Mouse (Mus musculus) forebrain, embryonic 11.5 days (tissue): ENCODE measurements at regions not wholly inside any gene's neighbourhood (a gene's known extent, or its start where the extent isn't known, plus 50 kb on each side); places are given as distances from the start of the nearest gene placed in this dataset.
A peak's percentile ranks its signal among the peaks of the same experiment; 100 is the strongest.

Source experiments
- ATAC-seq: fragments of 200-750 bp; cut with Nextera tagmentation; replicated peaks from 2 replicates; pipeline ENCODE4 v1.8.0; 2017; ENCODE audit warnings: moderate TSS enrichment; ENCODE audit not compliant: low FRiP score
- DNase-seq: peaks from one replicate; pipeline ENCODE4 v3.0.0-alpha.2; 2017; ENCODE audit warnings: low spot score
- H3K27ac ChIP-seq: fragments of 300-500 bp; sonication (generic); 2 replicates; pipeline ENCODE4 v1.5.1; 2014; ENCODE audit warnings: low read depth, low read length
- H3K27me3 ChIP-seq: fragments of 300-500 bp; sonication (generic); 2 replicates; pipeline ENCODE4 v1.6.1; 2014; ENCODE audit warnings: mild to moderate bottlenecking, low read length, mixed read lengths; ENCODE audit not compliant: control insufficient read depth, insufficient read depth
- H3K36me3 ChIP-seq: fragments of 300-500 bp; sonication (generic); 2 replicates; pipeline ENCODE4 v1.6.1; 2014; ENCODE audit warnings: mild to moderate bottlenecking, low read length, moderate library complexity, mixed read lengths; ENCODE audit not compliant: control insufficient read depth, insufficient read depth
- H3K4me1 ChIP-seq: fragments of 300-500 bp; sonication (generic); replicated peaks from 2 replicates; pipeline ENCODE4 v1.6.1; 2014; ENCODE audit warnings: low read length, mixed read lengths; ENCODE audit not compliant: control insufficient read depth, insufficient read depth
- H3K4me2 ChIP-seq: fragments of 300-500 bp; sonication (generic); 2 replicates; pipeline ENCODE4 v1.6.1; 2014; ENCODE audit warnings: low read depth, mild to moderate bottlenecking, low read length, moderate library complexity, mixed read lengths; ENCODE audit not compliant: severe bottlenecking
- H3K4me3 ChIP-seq: fragments of 300-500 bp; sonication (generic); 2 replicates; pipeline ENCODE4 v1.5.1; 2014; ENCODE audit warnings: low read depth, low read length
- H3K9ac ChIP-seq: fragments of 300-500 bp; sonication (generic); 2 replicates; pipeline ENCODE4 v1.6.1; 2014; ENCODE audit warnings: low read length
- H3K9me3 ChIP-seq: fragments of 300-500 bp; sonication (generic); 2 replicates; pipeline ENCODE4 v1.6.1; 2016; ENCODE audit warnings: low read length, mixed read lengths; ENCODE audit not compliant: control insufficient read depth
- WGBS: fragments of 180-500 bp; shearing (Covaris S2); extraction: QIAGEN DNeasy Blood & Tissue Kit; methylation state at CpG from one replicate; pipeline ENCODE4 v1.1.7; 2014; 5-methylcytosine and 5-hydroxymethylcytosine counted together

GRCm38 (mm10) chr16:86524135-86524534 is 622.5 kb upstream of the Adamts5 start:
- no peaks in the 10 kb centered on the region for H3K27me3 ChIP-seq
- H3K27ac ChIP-seq = no peak overlapping the region
- no peak; the same call in 1 of the 2 replicates for ATAC-seq
- H3K4me3 ChIP-seq = no peak overlapping the region
- no peak overlapping the region for H3K4me2 ChIP-seq
- H3K9me3 ChIP-seq = no peaks in the 10 kb centered on the region
- no peaks in the 10 kb centered on the region for H3K4me1 ChIP-seq
- H3K36me3 ChIP-seq = no peaks in the 10 kb centered on the region
- WGBS = 81% methylated on average over 3 of the region's 3 CpGs
- DNase-seq = no peak
- H3K9ac ChIP-seq = no peak overlapping the region

GRCm38 (mm10) chr16:86516935-86517334 is 615.3 kb upstream of the Adamts5 start:
- 63% methylated on average over 1 of the region's 1 CpGs for WGBS
- no peaks in the 10 kb centered on the region for H3K36me3 ChIP-seq
- H3K4me3 ChIP-seq = no peak overlapping the region
- H3K27me3 ChIP-seq = no peaks in the 10 kb centered on the region
- DNase-seq (no peak), ATAC-seq (no peak)
- H3K9me3 ChIP-seq = no peaks in the 10 kb centered on the region
- H3K27ac ChIP-seq = no peak overlapping the region
- H3K9ac ChIP-seq = no peak overlapping the region
- no peak overlapping the region for H3K4me2 ChIP-seq
- H3K4me1 ChIP-seq = no peaks in the 10 kb centered on the region

- H3K4me2 ChIP-seq = no peak overlapping the region
- H3K9me3 ChIP-seq = no peaks in the 10 kb centered on the region
- no peak overlapping the region for H3K27ac ChIP-seq
- no peaks in the 10 kb centered on the region for H3K36me3 ChIP-seq
- ATAC-seq (peak; percentile 84), DNase-seq (no peak)
- WGBS = 47% methylated on average over 3 of the region's 3 CpGs
- no peak overlapping the region for H3K9ac ChIP-seq
- H3K4me3 ChIP-seq = no peak overlapping the region
- H3K27me3 ChIP-seq = no peaks in the 10 kb centered on the region
- no peaks in the 10 kb centered on the region for H3K4me1 ChIP-seq
Measured at GRCm38 (mm10) chr16:86516144-86516543, 614.5 kb upstream of the Adamts5 start.

GRCm38 (mm10) chr16:86501074-86501952 is 599.7 kb upstream of the Adamts5 start:
- Histone ChIP-seq H3K4me1 (no peaks in the 10 kb centered on the region), H3K36me3 (no peaks in the 10 kb centered on the region), H3K4me3 (no peak overlapping the region), H3K27ac (no peak overlapping the region), H3K27me3 (no peaks in the 10 kb centered on the region), H3K9me3 (no peaks in the 10 kb centered on the region), H3K4me2 (no peak overlapping the region), H3K9ac (no peak overlapping the region)
- DNase-seq (no peak), ATAC-seq (no peak)
- 79% methylated on average over 3 of the region's 3 CpGs for WGBS

GRCm38 (mm10) chr16:86475145-86475544 is 573.5 kb upstream of the Adamts5 start:
- Histone ChIP-seq H3K36me3 (no peaks in the 10 kb centered on the region), H3K9ac (no peak overlapping the region), H3K27ac (no peak overlapping the region), H3K27me3 (no peaks in the 10 kb centered on the region), H3K4me3 (no peak overlapping the region), H3K9me3 (no peaks in the 10 kb centered on the region), H3K4me2 (no peak overlapping the region), H3K4me1 (no peaks in the 10 kb centered on the region)
- DNase-seq (no peak), ATAC-seq (no peak)
- WGBS = 64% methylated on average over 1 of the region's 1 CpGs

GRCm38 (mm10) chr16:86473059-86473740 is 571.6 kb upstream of the Adamts5 start:
- H3K4me2 ChIP-seq = no peak overlapping the region
- no peak overlapping the region for H3K9ac ChIP-seq
- no peaks in the 10 kb centered on the region for H3K4me1 ChIP-seq
- no peak overlapping the region for H3K27ac ChIP-seq
- WGBS = 54% methylated on average over 4 of the region's 4 CpGs
- H3K27me3 ChIP-seq = no peaks in the 10 kb centered on the region
- no peak overlapping the region for H3K4me3 ChIP-seq
- no peaks in the 10 kb centered on the region for H3K36me3 ChIP-seq
- ATAC-seq (peak; percentile 65; the same call in 1 of the 2 replicates), DNase-seq (no peak)
- H3K9me3 ChIP-seq = no peaks in the 10 kb centered on the region

- Histone ChIP-seq H3K9ac (no peak overlapping the region), H3K27ac (no peak overlapping the region), H3K4me1 (0 out of 2 replicates have a peak, but pooled peaks cover 2% of the 10 kb centered on the region), H3K4me2 (no peak overlapping the region), H3K9me3 (no peaks in the 10 kb centered on the region), H3K36me3 (no peaks in the 10 kb centered on the region), H3K27me3 (no peaks in the 10 kb centered on the region), H3K4me3 (no peak overlapping the region)
- ATAC-seq (no peak), DNase-seq (no peak)
- WGBS = 84% methylated on average over 9 of the region's 9 CpGs
Measured at GRCm38 (mm10) chr16:86461073-86461472, 559.4 kb upstream of the Adamts5 start.

GRCm38 (mm10) chr16:86456649-86457048 is 555.0 kb upstream of the Adamts5 start:
- H3K4me2 ChIP-seq = no peak overlapping the region
- H3K27ac ChIP-seq = no peak overlapping the region
- no peaks in the 10 kb centered on the region for H3K9me3 ChIP-seq
- WGBS = 83% methylated on average over 3 of the region's 3 CpGs
- H3K9ac ChIP-seq = no peak overlapping the region
- H3K27me3 ChIP-seq = no peaks in the 10 kb centered on the region
- no peaks in the 10 kb centered on the region for H3K36me3 ChIP-seq
- H3K4me3 ChIP-seq = no peak overlapping the region
- 0 out of 2 replicates have a peak, but pooled peaks cover 2% of the 10 kb centered on the region for H3K4me1 ChIP-seq
- DNase-seq (no peak), ATAC-seq (0 out of 2 replicates have a peak, but pooled peaks have one; percentile 49)
